Mouse (Mus musculus) heart, postnatal 0 days (tissue): ENCODE results near the gene Atcay. TPM values are rescaled to one million over a fixed set of nuclear protein-coding genes. Genes with fewer than 3 reads are reported as not detected.
A peak's percentile ranks its signal among the peaks of the same experiment; 100 is the strongest.

Experiments used
- ATAC-seq: fragments of 200-750 bp; cut with Nextera tagmentation; 2 replicates; pipeline ENCODE4 v1.8.0; 2017; ENCODE audit warnings: low read depth, moderate number of reproducible peaks, moderate library complexity; ENCODE audit not compliant: insufficient read depth
- DNase-seq: peaks from one replicate; pipeline ENCODE4 v3.0.0-alpha.2; 2016; ENCODE audit warnings: low spot score
- H3K27ac ChIP-seq: fragments of 300-500 bp; sonication (generic); 2 replicates; pipeline ENCODE4 v1.5.1; 2014; ENCODE audit warnings: low read depth, mild to moderate bottlenecking
- H3K27me3 ChIP-seq: fragments of 300-500 bp; sonication (generic); 2 replicates; pipeline ENCODE4 v1.6.1; 2014; ENCODE audit warnings: low read length, mixed read lengths; ENCODE audit not compliant: control insufficient read depth, insufficient read depth
- H3K36me3 ChIP-seq: fragments of 300-500 bp; sonication (generic); replicated peaks from 2 replicates; pipeline ENCODE4 v1.6.1; 2014; ENCODE audit warnings: low read length, mixed read lengths; ENCODE audit not compliant: control insufficient read depth, insufficient read depth
- H3K4me1 ChIP-seq: fragments of 300-500 bp; sonication (generic); 2 replicates; pipeline ENCODE4 v1.6.1; 2014; ENCODE audit warnings: antibody characterized with exemption; ENCODE audit not compliant: control insufficient read depth, insufficient read depth
- H3K4me2 ChIP-seq: fragments of 300-500 bp; sonication (generic); 2 replicates; pipeline ENCODE4 v1.6.1; 2014; ENCODE audit warnings: low read depth, mild to moderate bottlenecking, low read length, moderate library complexity
- H3K4me3 ChIP-seq: fragments of 300-500 bp; sonication (generic); 2 replicates; pipeline ENCODE4 v1.5.1; 2014; ENCODE audit warnings: low read depth, low read length
- H3K9ac ChIP-seq: fragments of 300-500 bp; sonication (generic); replicated peaks from 2 replicates; pipeline ENCODE4 v1.6.1; 2014; ENCODE audit warnings: low read depth, low read length, mixed read lengths
- H3K9me3 ChIP-seq: fragments of 300-500 bp; sonication (generic); replicated peaks from 2 replicates; pipeline ENCODE4 v1.6.1; 2016; ENCODE audit warnings: low read length; ENCODE audit not compliant: control insufficient read depth
- CTCF ChIP-seq: IDR thresholded peaks from 2 replicates; pipeline ENCODE4 v1.5.1; 2016; ENCODE audit warnings: antibody characterized with exemption, control low read depth, low read depth
- EP300 ChIP-seq: IDR thresholded peaks from 2 replicates; pipeline ENCODE4 v1.6.1; 2016; ENCODE audit warnings: antibody characterized with exemption, low read depth
- WGBS: fragments of 180-500 bp; shearing (Covaris S2); extraction: QIAGEN DNeasy Blood & Tissue Kit; methylation state at CpG from one replicate; pipeline ENCODE4 v1.1.7; 2014; 5-methylcytosine and 5-hydroxymethylcytosine counted together
- polyA plus RNA-seq: library from polyadenylated mRNA; unstranded; fragments of >200 nt; fragmentation: Nextera tagmentation; extraction: Ambion mirVana; gene quantifications from 2 replicates; pipeline ENCODE4 v1.2.1, GENCODE M21; 2015
- total RNA-seq: library from RNA; depleted of rRNA; stranded (reverse); fragments of >200 nt; gene quantifications from 2 replicates; pipeline ENCODE4 v1.2.3, GENCODE M21; 2014; ENCODE audit warnings: low replicate concordance

Atcay gene
- total and polyA plus RNA-seq, 2 experiments from 2014 or later, result 0.25 TPM; not detected in 1

- H3K36me3 ChIP-seq, result no peaks in the 10 kb centered on the region
- 94% methylated on average over 2 of the region's 2 CpGs for WGBS
Measured at GRCm38 (mm10) chr10:81247804-81248203, 17.2 kb upstream of the Atcay start.

GRCm38 (mm10) chr10:81245166-81245565 lies 14.5 kb upstream of the Atcay start:
- Histone ChIP-seq H3K36me3 (no peaks in the 10 kb centered on the region), H3K4me3 (no peak overlapping the region), H3K9me3 (no peaks in the 10 kb centered on the region), H3K4me1 (0 out of 2 replicates have a peak, but pooled peaks cover 2% of the 10 kb centered on the region), H3K27ac (no peak overlapping the region), H3K27me3 (peaks cover 9% of the 10 kb centered on the region), H3K4me2 (no peak overlapping the region), H3K9ac (no peak overlapping the region)
- 90% methylated on average over 6 of the region's 6 CpGs for WGBS
- TF ChIP-seq CTCF (no peak), EP300 (no peak)
- ATAC-seq (no peak), DNase-seq (no peak)

More at GRCm38 (mm10) chr10:81247804-81248203, 17.2 kb upstream of the Atcay start:
- Histone ChIP-seq H3K9ac (no peak overlapping the region), H3K4me2 (no peak overlapping the region), H3K9me3 (no peaks in the 10 kb centered on the region), H3K4me3 (no peak overlapping the region), H3K27ac (no peak overlapping the region), H3K27me3 (peaks cover 13% of the 10 kb centered on the region), H3K4me1 (0 out of 2 replicates have a peak, but pooled peaks cover 2% of the 10 kb centered on the region)
- no peak for DNase-seq
- ATAC-seq, result no peak
- TF ChIP-seq EP300 (no peak), CTCF (no peak)

- H3K9me3 ChIP-seq, result no peaks in the 10 kb centered on the region
- peaks cover 15% of the 10 kb centered on the region for H3K27me3 ChIP-seq
- no peak overlapping the region for H3K4me3 ChIP-seq
- WGBS, result 9% methylated on average over 17 of the region's 17 CpGs
- H3K4me2 ChIP-seq, result no peak overlapping the region
- 0 out of 2 replicates have a peak, but pooled peaks cover 2% of the 10 kb centered on the region for H3K4me1 ChIP-seq
- no peaks in the 10 kb centered on the region for H3K36me3 ChIP-seq
- DNase-seq (peak; percentile 70), ATAC-seq (peak; percentile 62)
- TF ChIP-seq CTCF (peak; percentile 93), EP300 (no peak)
- H3K27ac ChIP-seq, result no peak overlapping the region
- no peak overlapping the region for H3K9ac ChIP-seq
Measured at GRCm38 (mm10) chr10:81244595-81244994, 14.0 kb upstream of the Atcay start.

GRCm38 (mm10) chr10:81244146-81244545 lies 13.5 kb upstream of the Atcay start:
- no peak overlapping the region for H3K27ac ChIP-seq
- no peak for DNase-seq
- H3K27me3 ChIP-seq, result peaks cover 20% of the 10 kb centered on the region
- no peaks in the 10 kb centered on the region for H3K9me3 ChIP-seq
- no peak overlapping the region for H3K4me3 ChIP-seq
- 69% methylated on average over 4 of the region's 4 CpGs for WGBS
- H3K9ac ChIP-seq, result no peak overlapping the region
- H3K36me3 ChIP-seq, result no peaks in the 10 kb centered on the region
- no peak for ATAC-seq
- H3K4me2 ChIP-seq, result no peak overlapping the region
- 0 out of 2 replicates have a peak, but pooled peaks cover 2% of the 10 kb centered on the region for H3K4me1 ChIP-seq
- TF ChIP-seq CTCF, result no peak
- TF ChIP-seq EP300, result no peak

GRCm38 (mm10) chr10:81242021-81242420 lies 11.4 kb upstream of the Atcay start:
- Histone ChIP-seq H3K27me3 (peaks cover 21% of the 10 kb centered on the region), H3K9me3 (no peaks in the 10 kb centered on the region), H3K4me1 (0 out of 2 replicates have a peak, but pooled peaks cover 2% of the 10 kb centered on the region), H3K4me3 (no peak overlapping the region), H3K9ac (no peak overlapping the region), H3K36me3 (no peaks in the 10 kb centered on the region), H3K27ac (no peak overlapping the region), H3K4me2 (no peak overlapping the region)
- DNase-seq (no peak), ATAC-seq (no peak)
- 85% methylated on average over 16 of the region's 16 CpGs for whole genome bisulfite sequencing
- TF ChIP-seq CTCF (no peak), EP300 (no peak)

- Histone ChIP-seq H3K4me1 (0 out of 2 replicates have a peak, but pooled peaks cover 2% of the 10 kb centered on the region), H3K4me3 (no peak overlapping the region), H3K27me3 (peaks cover 21% of the 10 kb centered on the region), H3K9me3 (no peaks in the 10 kb centered on the region), H3K4me2 (no peak overlapping the region), H3K27ac (no peak overlapping the region), H3K9ac (no peak overlapping the region), H3K36me3 (no peaks in the 10 kb centered on the region)
- WGBS, result 31% methylated on average over 13 of the region's 13 CpGs
- peak; percentile 57 for TF ChIP-seq CTCF
- no peak for TF ChIP-seq EP300
- ATAC-seq, result no peak
- DNase-seq, result no peak
Measured at GRCm38 (mm10) chr10:81240876-81241275, 10.2 kb upstream of the Atcay start.
